Mouse (Mus musculus): Measurements from ENCODE around the gene Zfp385a.

DNA sequence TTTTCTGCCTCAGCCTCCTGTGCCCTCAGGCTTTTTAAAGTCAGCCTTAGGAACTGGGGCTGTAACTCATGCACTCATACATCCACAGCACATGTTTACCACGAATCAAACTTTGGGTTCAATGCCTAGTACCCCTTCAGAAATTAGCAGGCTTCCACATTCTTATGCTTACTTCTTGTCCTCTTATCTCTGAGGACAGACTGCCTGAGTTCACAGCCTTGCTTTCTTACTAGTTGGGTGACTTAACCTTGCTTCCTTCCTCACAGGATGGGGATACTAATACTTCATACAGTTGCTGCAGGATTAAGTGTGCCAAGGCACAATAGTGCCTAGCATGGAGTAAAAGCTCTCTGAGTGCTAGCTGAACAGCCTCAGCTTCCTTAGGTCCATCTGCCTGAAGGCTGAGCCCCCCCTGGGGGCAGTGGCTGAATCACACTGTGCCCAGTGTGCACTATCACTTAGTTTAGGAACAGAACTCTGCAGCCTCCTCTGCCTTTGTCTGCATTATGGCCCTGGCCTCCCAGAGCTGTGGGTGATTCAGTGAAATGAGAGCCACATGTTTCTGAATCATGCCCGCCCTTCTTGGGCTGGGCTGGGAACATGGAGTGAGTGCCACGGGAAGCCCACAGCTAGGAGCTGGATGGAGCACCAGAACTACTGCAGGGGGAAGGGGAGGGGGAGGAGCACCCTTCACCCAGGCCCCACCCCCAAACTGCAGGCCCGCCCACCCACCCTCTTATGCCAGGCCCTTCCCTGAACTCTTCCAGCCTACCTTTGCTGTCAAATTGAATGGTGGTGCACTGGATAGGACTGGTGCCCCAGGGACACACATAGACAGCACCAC, 18.6 kb upstream of the Zfp385a start:
- TF ChIP-seq CTCF (IDR thresholded peaks at IDR 0.05; ENCODE audit: borderline replicate concordance, insufficient read depth, low read length) (no peak), POLR2A (IDR thresholded peaks at IDR 0.05; ENCODE audit: low read depth, low read length) (peak; percentile 26; the same call in 1 of the 2 replicates)

Measured in embryonic fibroblast, embryonic 13.5 days (primary cell).